In genomic region chr11:32762773-32763172, GRCm38 (mm10) we compare ENCODE assay signal across 18 mouse cellular contexts.
DNase-seq lines count a peak whose midpoint lies in the region; ATAC-seq and TF ChIP-seq lines count a peak whose summit lies in the region.
"Had no signal": no experiment of that assay in that cellular context is flagged by ENCODE, and none has a peak within 500 bp of the region (broad histone marks: within the 10 kb centered on the region; RNA-seq: fewer than 3 reads in every experiment).

No protein-coding gene starts in this region.

- no peak overlapping the region for H3K27ac ChIP-seq in lung, embryonic 14.5 days (ENCODE audit: low read depth)
- H3K27ac ChIP-seq: embryonic facial prominence, embryonic 12.5 days; forebrain, embryonic 13.5 days; hindbrain, embryonic 10.5 days; midbrain, embryonic 12.5 days had no signal

- H3K36me3 ChIP-seq in lung, embryonic 14.5 days (ENCODE audit: insufficient read depth), result no peaks in the 10 kb centered on the region
- H3K36me3 ChIP-seq: embryonic facial prominence, embryonic 12.5 days; hindbrain, embryonic 10.5 days; midbrain, embryonic 12.5 days had no signal

- in situ Hi-C loops in Patski (cut with MboI; ENCODE audit: low pct_unique_long_range_greater_than_20kb), result no loop called here

- WGBS in lung, embryonic 14.5 days, result 51% methylated on average over 3 of the region's 3 CpGs

- no peak overlapping the region for H3K9ac ChIP-seq in lung, embryonic 14.5 days
- H3K9ac ChIP-seq: embryonic facial prominence, embryonic 12.5 days; forebrain, embryonic 13.5 days; midbrain, embryonic 12.5 days had no signal

- no peaks in the 10 kb centered on the region for H3K27me3 ChIP-seq in lung, embryonic 14.5 days (ENCODE audit: insufficient read depth, low read length)
- H3K27me3 ChIP-seq in Patski, result no peaks in the 10 kb centered on the region
- H3K27me3 ChIP-seq: embryonic facial prominence, embryonic 12.5 days; forebrain, embryonic 13.5 days; midbrain, embryonic 12.5 days had no signal

- intact Hi-C loops in heart, postnatal 10 days (cut with DNase I), result no loop called here

- peak; percentile 30 for DNase-seq in CD4-positive, CD25-positive, alpha-beta regulatory T cell, adult 2 months (ENCODE audit: low read depth, low spot score)
- peak; percentile 69 for DNase-seq in lung, embryonic 14.5 days
- no peak for DNase-seq in lung, postnatal 36 days
- DNase-seq in Patski (ENCODE audit: low read depth, low spot score), result peak; percentile 96
- peak; percentile 72 to 83 for DNase-seq in natural killer cell, adult 2 months (ENCODE audit: low spot score in 2 of 2)
- DNase-seq in heart, postnatal 10 days, result no peak
- DNase-seq in gastrocnemius, adult 8-10 months (ENCODE audit: low spot score in 2 of 2), result no peak
- DNase-seq: kidney, postnatal 14 days; lung, postnatal 10 days; thymus, adult 2 months had no signal

- no peak overlapping the region for H3K4me2 ChIP-seq in lung, embryonic 14.5 days
- H3K4me2 ChIP-seq: embryonic facial prominence, embryonic 12.5 days; forebrain, embryonic 13.5 days; heart, embryonic 11.5 days; liver, embryonic 11.5 days; midbrain, embryonic 12.5 days had no signal

- CTCF ChIA-PET in Patski (lab: Charles Lee), result interaction anchor here (1.3 kb wide), 1 partner anchor 10 kb away, joined by 3 read pairs; no protein-coding TSS in a partner anchor

- POLR2A ChIA-PET in Patski (lab: Charles Lee), result no interaction called here

- no peak for ATAC-seq in CD4-positive, CD25-positive, alpha-beta regulatory T cell, adult 4 months
- ATAC-seq in lung, embryonic 14.5 days (ENCODE audit: insufficient read depth), result no peak
- ATAC-seq in Patski, result peak; percentile 72
- ATAC-seq: forebrain, embryonic 13.5 days; intestine, embryonic 16.5 days had no signal

- no peak for TF ChIP-seq CTCF in lung, embryonic 14.5 days (IDR thresholded peaks at IDR 0.05; ENCODE audit: low read depth)
- no peak for TF ChIP-seq CTCF in Patski (IDR thresholded peaks at IDR 0.05)

- no peak overlapping the region for H3K4me3 ChIP-seq in lung, embryonic 14.5 days (ENCODE audit: low read depth, low read length)
- H3K4me3 ChIP-seq: embryonic facial prominence, embryonic 12.5 days; forebrain, embryonic 13.5 days; hindbrain, embryonic 10.5 days; midbrain, embryonic 12.5 days had no signal

- no peaks in the 10 kb centered on the region for H3K9me3 ChIP-seq in lung, embryonic 14.5 days (ENCODE audit: low read depth, low read length)
- H3K9me3 ChIP-seq: embryonic facial prominence, embryonic 12.5 days; forebrain, embryonic 13.5 days; hindbrain, embryonic 10.5 days; midbrain, embryonic 12.5 days had no signal

- no peaks in the 10 kb centered on the region for H3K4me1 ChIP-seq in lung, embryonic 14.5 days (ENCODE audit: insufficient read depth)
- H3K4me1 ChIP-seq: embryonic facial prominence, embryonic 12.5 days; forebrain, embryonic 13.5 days; midbrain, embryonic 12.5 days had no signal

Comparison
In these comparisons a context has a peak if more than half of its experiments do, and no peak if none do; other contexts are left out.
1. DNase-seq: peak in CD4-positive, CD25-positive, alpha-beta regulatory T cell, adult 2 months (single experiment), lung, embryonic 14.5 days (single experiment), Patski (single experiment) and natural killer cell, adult 2 months (2 of 2); none in lung, postnatal 36 days (single experiment), heart, postnatal 10 days (0 of 2) and gastrocnemius, adult 8-10 months (0 of 2).